Mouse (Mus musculus) left cerebral cortex, adult 9 months (tissue): Measurements from ENCODE around the gene Nav1.
"Not testable (repeated sequence)": the region's sequence is repeated elsewhere in the genome, so short reads cannot be mapped to it uniquely, and the experiment has no call there.

Source experiments
- DNase-seq, 2 experiments: peaks; one replicate each; pipeline ENCODE4 v3.0.0; 2022; ENCODE audit warnings: low spot score in 2 of 2

Nav1 gene

GRCm38 (mm10) chr1:135485179-135485578, 121.9 kb downstream of the Nav1 start:
- no peak for DNase-seq

DNA sequence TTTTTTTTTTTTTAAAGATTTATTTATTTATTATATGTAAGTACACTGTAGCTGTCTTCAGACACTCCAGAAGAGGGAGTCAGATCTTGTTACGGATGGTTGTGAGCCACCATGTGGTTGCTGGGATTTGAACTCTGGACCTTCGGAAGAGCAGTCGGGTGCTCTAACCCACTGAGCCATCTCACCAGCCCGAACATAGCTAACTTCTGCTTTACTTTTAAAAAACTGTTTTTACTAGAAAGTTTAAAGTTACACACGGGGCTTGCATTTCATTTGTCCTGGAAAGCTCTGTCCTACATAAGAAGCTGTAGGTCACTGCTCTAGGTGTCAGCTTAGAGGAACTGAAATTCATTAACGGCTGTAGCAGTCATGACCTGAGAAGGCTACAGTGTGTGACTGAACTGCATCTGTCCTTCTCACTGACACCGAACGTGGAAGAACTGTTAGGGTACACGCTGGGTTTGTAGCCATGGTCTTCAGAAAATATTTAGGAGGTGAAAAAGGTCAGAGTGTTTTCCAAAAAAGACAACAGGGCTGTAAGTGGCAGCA, 122.5 kb downstream of the Nav1 start:
- DNase-seq, result not testable (repeated sequence)

DNA sequence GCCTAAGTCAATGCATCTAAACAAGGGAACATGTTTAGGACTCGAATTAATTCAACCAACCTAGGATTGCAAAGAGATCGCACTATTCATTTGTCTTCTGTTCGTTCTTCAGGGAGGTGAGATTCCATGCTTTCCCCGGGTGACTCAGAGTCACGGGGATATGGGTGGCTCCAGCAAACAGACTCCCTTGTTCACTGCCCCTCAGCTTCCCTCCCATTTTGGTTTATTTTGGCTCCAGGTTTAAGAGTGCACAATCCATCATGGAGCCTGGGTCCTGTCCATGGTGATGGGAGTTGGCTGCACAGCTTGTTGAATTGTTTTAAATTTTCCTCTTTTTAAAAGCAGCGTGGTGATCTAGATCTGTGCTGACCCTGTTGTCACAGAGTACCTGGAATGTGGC, 123.1 kb downstream of the Nav1 start:
- no peak for DNase-seq

DNA sequence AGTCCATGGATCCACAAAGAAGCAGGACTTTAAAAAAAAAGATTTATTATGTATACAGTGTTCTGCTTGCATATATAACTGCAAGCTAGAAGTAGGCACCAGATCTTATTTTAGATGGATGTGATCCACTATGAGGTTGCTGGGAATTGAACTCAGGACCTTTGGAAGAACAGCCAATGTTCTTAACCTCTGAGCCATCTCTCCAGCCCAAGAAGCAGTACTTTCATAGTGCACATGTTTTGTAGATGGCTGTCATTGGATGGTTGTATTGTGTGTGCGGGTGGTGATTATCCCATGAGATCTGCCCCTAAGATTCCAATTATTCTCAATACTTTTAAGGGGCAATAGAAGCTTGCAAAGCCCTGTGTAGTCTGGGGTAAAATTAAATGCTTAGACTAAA, 124.4 kb downstream of the Nav1 start:
- no peak for DNase-seq

GRCm38 (mm10) chr1:135481656-135482055, 125.4 kb downstream of the Nav1 start:
- DNase-seq, result peak in 1 of 2 experiments; percentile 37

DNA sequence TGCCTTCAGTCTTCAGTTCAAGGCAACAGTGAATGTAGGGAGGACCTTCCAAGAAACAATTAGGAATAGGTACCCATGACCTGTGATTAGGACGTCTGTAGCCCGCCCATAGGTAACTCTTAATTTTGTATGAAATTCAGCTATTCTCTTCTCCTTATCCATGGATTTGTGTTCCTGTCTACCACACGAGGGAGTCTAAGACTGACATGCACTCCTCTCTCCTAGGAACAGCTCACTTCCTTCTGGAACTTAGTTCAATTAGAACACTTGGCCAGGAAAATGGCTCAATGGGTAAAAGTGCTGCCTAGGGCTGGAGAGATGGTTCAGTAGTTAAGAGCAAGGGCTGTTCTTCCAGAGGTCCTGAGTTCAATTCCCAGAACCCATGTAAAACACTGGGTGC, 126.3 kb downstream of the Nav1 start:
- no peak for DNase-seq

DNA sequence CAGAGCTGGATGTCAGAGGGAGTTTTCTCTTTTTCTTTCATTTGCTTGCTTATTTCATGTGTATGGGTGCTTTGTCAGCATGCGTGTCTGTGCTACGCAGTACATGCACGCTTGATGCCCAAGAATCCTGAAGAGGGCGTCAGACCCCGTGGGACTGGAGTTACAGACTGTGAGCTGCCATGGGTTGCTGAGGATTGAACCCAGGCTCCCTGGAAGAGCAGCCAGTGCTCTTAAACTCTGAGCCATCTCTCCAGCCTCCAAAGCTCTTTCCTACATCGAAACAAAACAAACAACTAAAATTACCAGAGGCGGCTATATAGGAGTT, 131.6 kb downstream of the Nav1 start:
- no peak for DNase-seq

DNA sequence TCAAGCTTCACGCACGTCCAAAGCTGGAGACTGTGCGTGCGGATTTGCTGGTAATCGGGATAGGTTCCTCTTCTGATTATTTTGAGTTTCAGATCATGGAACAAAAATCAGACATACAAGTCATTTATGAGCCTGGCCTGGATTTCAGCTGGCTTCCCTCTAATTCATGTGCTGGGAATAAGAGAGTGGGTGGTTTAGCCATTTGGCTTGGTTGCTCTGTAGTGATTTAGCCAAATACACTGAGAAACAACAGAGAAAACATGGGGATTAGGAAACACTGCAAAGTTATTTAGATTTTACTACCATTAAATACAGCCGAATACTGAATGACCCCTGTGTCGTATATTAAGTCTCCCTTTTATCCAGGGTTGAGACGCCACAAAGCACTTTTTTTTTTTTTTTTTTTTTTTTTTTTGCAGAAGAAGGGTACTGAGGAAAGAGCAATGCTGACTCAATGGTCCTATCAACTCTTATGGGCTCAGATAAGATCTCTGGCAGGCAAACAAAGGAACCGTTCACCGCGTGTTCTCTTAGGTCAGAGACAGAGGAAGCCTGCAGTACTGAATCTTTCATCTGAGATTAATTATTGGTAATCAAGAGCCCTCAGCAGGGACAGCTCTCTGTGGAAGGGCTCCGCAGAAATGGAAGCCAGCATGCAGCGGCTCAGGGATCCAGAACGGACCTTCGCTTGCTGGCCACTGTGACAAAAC, 132.1 kb downstream of the Nav1 start:
- no peak for DNase-seq

- DNase-seq, result no peak
Measured at GRCm38 (mm10) chr1:135472536-135472935, 134.6 kb downstream of the Nav1 start.

DNA sequence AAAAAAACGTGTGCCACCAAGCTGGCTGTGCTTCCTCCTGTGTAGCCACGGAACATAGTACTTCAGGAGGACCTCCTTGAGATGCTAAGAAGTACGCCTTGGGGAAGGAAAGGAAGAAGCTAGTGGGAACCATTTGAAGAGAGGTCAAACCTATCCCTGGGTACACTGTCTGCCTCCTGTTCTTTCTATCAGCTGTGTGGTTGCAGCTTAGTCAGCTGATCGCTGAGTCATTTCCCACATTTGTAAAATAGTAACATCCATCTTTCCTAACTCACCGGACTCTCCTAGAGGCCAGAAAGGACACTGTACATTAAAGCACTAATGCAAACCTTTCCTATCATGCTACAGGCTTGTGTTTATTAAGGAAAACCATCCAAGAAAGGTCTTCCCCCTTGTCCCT, 135.4 kb downstream of the Nav1 start:
- no peak for DNase-seq

- no peak for DNase-seq
Measured at GRCm38 (mm10) chr1:135470546-135470945, 136.5 kb downstream of the Nav1 start.

GRCm38 (mm10) chr1:135467462-135467861, 139.6 kb downstream of the Nav1 start:
- DNase-seq, result no peak

GRCm38 (mm10) chr1:135466935-135467334, 140.2 kb downstream of the Nav1 start:
- DNase-seq, result no peak

DNA sequence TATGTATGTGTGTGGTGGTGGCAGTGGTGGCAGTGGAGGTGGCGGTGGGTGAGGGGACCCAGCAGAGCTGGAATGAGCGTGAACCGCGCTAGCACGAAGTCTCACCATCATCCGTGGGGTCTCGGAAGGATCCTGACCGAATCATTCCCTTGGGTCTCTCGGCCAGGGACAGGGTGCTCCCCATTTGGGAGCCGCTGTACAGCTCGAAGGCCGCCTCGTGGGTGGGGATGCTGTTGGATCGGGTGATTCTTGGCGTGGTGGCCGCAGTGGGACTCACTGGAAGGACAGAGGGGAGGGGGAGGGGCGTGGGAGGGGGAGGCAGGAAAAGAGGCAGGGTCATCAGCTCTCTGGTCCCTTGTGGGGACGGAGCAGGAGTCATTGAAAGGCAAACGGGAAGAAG, 141.4 kb downstream of the Nav1 start:
- no peak for DNase-seq

- no peak for DNase-seq
Measured at GRCm38 (mm10) chr1:135462736-135463135, 144.4 kb downstream of the Nav1 start.

DNA sequence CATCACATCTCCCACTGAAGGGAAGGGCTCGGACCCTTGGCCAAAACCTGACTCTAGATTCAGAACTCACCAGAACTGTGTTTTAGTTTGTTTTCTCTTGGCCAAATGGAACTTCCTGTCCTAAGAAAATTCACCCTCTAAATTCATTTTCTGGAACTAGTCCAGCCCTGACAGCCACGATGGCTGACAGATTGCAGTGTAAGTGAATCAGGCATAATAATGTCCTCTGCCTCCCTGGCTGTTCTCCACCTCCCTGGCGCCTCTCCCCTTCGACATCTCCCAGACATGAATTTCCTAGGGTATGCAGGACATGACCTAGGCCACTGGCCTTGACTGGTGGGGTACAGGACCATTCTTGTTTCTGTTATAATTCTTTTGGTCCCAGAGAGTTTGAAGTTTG, 144.8 kb downstream of the Nav1 start:
- DNase-seq, result no peak

GRCm38 (mm10) chr1:135461097-135461730, 145.9 kb downstream of the Nav1 start:
- peak in 1 of 2 experiments; percentile 80 for DNase-seq

- DNase-seq, result no peak
Measured at GRCm38 (mm10) chr1:135460521-135460920, 146.6 kb downstream of the Nav1 start.

DNA sequence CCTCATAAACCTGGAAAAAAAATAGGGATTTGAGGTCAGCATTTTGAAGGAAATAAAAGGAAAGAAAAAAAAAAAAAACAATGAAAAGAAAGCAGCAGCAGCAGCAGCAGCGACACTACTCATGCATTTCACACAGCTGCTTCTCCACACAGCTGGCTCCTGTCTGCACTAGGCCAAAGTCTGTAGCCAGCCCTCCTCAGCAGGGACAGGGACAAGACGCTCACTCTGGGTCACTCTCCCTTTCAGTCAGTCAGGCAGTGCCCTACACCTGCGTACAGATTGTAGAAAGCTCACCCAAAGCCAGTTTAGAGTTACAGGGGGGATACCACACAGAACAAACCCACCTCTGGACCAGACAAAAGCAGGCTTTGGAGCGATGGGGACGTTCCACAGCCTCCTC, 149.2 kb downstream of the Nav1 start:
- DNase-seq, result no peak

DNA sequence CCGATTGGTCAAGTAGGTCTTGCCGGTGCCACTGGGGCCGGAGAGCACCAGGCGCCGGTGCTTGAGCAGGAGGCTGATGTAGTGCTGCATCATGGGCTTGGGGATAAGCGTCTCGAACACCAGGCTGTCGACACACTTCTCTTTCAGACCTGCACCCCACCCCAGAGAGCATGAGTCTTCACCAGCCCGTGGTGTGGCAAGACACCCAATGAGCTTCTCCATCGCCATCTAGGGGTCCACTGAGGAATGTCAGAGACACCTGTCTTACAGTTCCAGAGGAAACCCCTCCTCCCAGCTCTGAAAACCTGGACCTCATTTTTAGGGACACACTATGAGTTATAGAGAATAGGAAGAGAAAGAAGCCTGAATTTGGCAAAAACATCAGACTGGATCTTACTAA, 154.8 kb downstream of the Nav1 start:
- no peak for DNase-seq

DNA sequence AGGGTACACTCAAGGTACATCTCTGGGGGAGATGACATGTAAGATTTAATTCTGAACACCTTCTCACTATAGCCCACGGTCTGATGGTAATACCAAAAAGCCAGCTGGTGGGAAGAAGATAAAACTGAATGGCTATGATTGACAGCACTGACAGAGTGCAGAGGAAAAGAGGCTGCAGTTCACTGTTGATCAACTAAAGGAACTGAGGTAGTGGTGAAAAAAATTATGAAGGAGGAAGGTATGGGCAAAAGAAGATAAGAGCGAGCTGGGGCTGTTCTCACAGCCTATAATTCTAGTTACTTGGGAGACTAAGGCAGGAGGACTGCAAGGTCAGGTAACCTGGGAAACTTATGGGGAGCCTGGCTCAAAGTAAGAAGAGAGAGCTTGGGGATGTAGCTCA, 155.7 kb downstream of the Nav1 start:
- DNase-seq, result no peak

GRCm38 (mm10) chr1:135449876-135450275, 157.2 kb downstream of the Nav1 start:
- DNase-seq, result no peak

DNA sequence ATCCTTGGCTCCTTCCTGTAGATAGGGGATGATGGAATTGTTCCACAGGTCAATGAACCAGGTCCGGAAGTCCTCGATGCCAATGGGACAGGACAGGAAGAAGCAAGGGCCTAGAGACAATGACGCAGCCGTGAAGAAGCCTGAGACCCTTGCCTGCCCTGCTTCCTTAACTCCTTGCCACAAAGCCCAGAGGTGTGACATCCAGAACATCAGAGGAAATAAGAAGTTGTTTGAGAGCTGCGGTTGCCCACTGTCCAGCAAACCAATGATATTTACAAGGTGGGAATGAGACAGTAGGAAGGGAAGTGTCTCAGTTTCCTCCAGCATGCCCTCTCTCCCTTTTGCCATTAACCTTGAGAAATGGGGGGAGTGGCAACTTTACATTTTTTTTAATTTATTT, 158.2 kb downstream of the Nav1 start:
- DNase-seq, result no peak

DNA sequence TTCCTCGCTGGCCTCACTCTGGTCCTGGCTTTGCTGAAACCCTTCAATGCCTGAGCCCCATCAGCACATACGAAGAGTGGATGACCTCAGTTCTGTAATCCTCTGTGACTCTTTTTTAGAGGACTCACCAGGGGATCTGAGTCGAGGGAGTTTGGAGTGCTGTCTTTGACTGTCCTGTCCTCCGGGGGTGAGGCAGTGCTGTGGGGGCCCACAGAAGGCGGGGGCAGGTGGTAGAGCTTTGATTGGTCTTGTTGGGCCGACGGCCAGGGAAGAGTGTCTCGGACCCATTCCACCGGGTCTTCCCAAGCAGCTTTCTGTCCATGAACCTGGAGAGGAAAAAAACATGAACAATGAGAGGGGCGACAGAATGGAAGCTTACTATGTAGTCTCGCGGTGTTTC, 163.6 kb downstream of the Nav1 start:
- DNase-seq, result no peak
